Mouse (Mus musculus) heart, adult 2 months (tissue): ENCODE measurements around the gene Jtb. TPM values are rescaled to one million over a fixed set of nuclear protein-coding genes. Genes with fewer than 3 reads are reported as not detected.

ENCODE experiments used
- DNase-seq, 2 experiments: peaks; one replicate each; pipeline ENCODE4 v3.0.0; 2021
- H3K27ac ChIP-seq: fragments of 200-600 bp; 2 replicates; pipeline ENCODE4 v1.8.1; 2022
- H3K27me3 ChIP-seq: fragments of 200-500 bp; 2 replicates; pipeline ENCODE4 v1.6.1; 2012; ENCODE audit warnings: mild to moderate bottlenecking, low read length, inconsistent platforms, mixed read lengths; ENCODE audit not compliant: control insufficient read depth, insufficient read depth
- H3K36me3 ChIP-seq: fragments of 200-500 bp; 2 replicates; pipeline ENCODE4 v1.6.1; 2012; ENCODE audit warnings: low read length, inconsistent platforms; ENCODE audit not compliant: control insufficient read depth, insufficient read depth
- H3K4me1 ChIP-seq: fragments of 200-500 bp; 2 replicates; pipeline ENCODE4 v1.6.1; 2011; ENCODE audit warnings: low read length; ENCODE audit not compliant: control insufficient read depth, insufficient read depth
- H3K4me3 ChIP-seq: fragments of 200-600 bp; 2 replicates; pipeline ENCODE4 v1.8.1; 2022
- H3K79me2 ChIP-seq: fragments of 200-500 bp; replicated peaks from 2 replicates; pipeline ENCODE4 v1.6.1; 2012; ENCODE audit warnings: mild to moderate bottlenecking, inconsistent platforms, low read length, moderate library complexity, mixed read lengths; ENCODE audit not compliant: control insufficient read depth, insufficient read depth
- H3K9ac ChIP-seq: fragments of 200-500 bp; 2 replicates; pipeline ENCODE4 v1.6.1; 2012; ENCODE audit warnings: low read depth, mild to moderate bottlenecking, control low read depth, inconsistent platforms, low read length, mixed read lengths
- CTCF ChIP-seq: fragments of 200-600 bp; IDR thresholded peaks from 2 replicates; pipeline ENCODE4 v1.8.1; 2022; ENCODE audit warnings: antibody characterized with exemption, mild to moderate bottlenecking, moderate library complexity
- EP300 ChIP-seq: fragments of 200-500 bp; IDR thresholded peaks from 2 replicates; pipeline ENCODE4 v1.6.1; 2011; ENCODE audit warnings: low read depth, low read length, control low read depth; ENCODE audit not compliant: insufficient read depth
- POLR2A ChIP-seq: fragments of 200-500 bp; IDR thresholded peaks from 2 replicates; pipeline ENCODE4 v1.6.1; 2011; ENCODE audit warnings: mild to moderate bottlenecking, low read depth, low read length, control low read depth; ENCODE audit not compliant: insufficient read depth
- WGBS: fragments of 180-500 bp; shearing (Covaris S2); methylation state at CpG from one replicate; pipeline ENCODE4 v1.1.7; 2018; 5-methylcytosine and 5-hydroxymethylcytosine counted together
- intact Hi-C: fragments of 180-260 bp; cut with DNase I; formaldehyde crosslinking; loops from one replicate; pipeline ENCODE4 v1.15.1; 2025
- polyA plus RNA-seq: library from polyadenylated mRNA; depleted of rRNA; stranded (reverse); fragments of >200 nt; gene quantifications from 2 replicates; pipeline ENCODE4 v1.2.3, GENCODE M21; 2012
- total RNA-seq, 2 experiments: library from RNA; stranded (reverse); gene quantifications; 2 replicates each; pipeline ENCODE4 v1.2.3; 2021

Jtb gene
- total and polyA plus RNA-seq, 3 experiments: 36.0 to 56.6 (median 49.3) TPM

- H3K4me1 ChIP-seq: peaks cover 1% of the 10 kb centered on the region; the same call in 1 of the 2 replicates
- TF ChIP-seq EP300 (no peak), POLR2A (no peak), CTCF (no peak)
- H3K36me3 ChIP-seq: no peaks in the 10 kb centered on the region
- DNase-seq: no peak
- peak overlapping the region; percentile 35 for H3K9ac ChIP-seq
- intact Hi-C loops: loop anchor here (2.0 kb wide), 1 partner anchor 24 kb away; the partner anchor contains the start of gene Crtc2
- H3K27ac ChIP-seq: peak overlapping the region; percentile 90
- no peaks in the 10 kb centered on the region for H3K79me2 ChIP-seq
- no peaks in the 10 kb centered on the region for H3K27me3 ChIP-seq
- H3K4me3 ChIP-seq: peak overlapping the region; percentile 73
- whole genome bisulfite sequencing: 10% methylated on average over 8 of the region's 8 CpGs
Measured at GRCm38 (mm10) chr3:90231075-90231474, 322 bp upstream of the Jtb start.

- no peak for TF ChIP-seq CTCF
- no peak for TF ChIP-seq POLR2A
- TF ChIP-seq EP300: no peak
- intact Hi-C loops: no loop called here
- 87% methylated on average over 2 of the region's 2 CpGs for WGBS
Measured at GRCm38 (mm10) chr3:90241251-90241650, 9.9 kb downstream of the Jtb start.

GRCm38 (mm10) chr3:90241669-90242358, 10.4 kb downstream of the Jtb start:
- WGBS: 87% methylated on average over 10 of the region's 10 CpGs
- H3K27me3 ChIP-seq: no peaks in the 10 kb centered on the region
- no peak overlapping the region for H3K9ac ChIP-seq
- TF ChIP-seq POLR2A (no peak), CTCF (no peak), EP300 (no peak)
- DNase-seq: no peak
- peaks cover 1% of the 10 kb centered on the region; the same call in 1 of the 2 replicates for H3K4me1 ChIP-seq
- intact Hi-C loops: no loop called here
- no peak overlapping the region for H3K27ac ChIP-seq
- H3K4me3 ChIP-seq: no peak overlapping the region
- H3K36me3 ChIP-seq: no peaks in the 10 kb centered on the region
- H3K79me2 ChIP-seq: no peaks in the 10 kb centered on the region

More at GRCm38 (mm10) chr3:90241251-90241650, 9.9 kb downstream of the Jtb start:
- Histone ChIP-seq H3K36me3 (no peaks in the 10 kb centered on the region), H3K27ac (no peak overlapping the region), H3K4me3 (no peak overlapping the region), H3K79me2 (no peaks in the 10 kb centered on the region), H3K9ac (no peak overlapping the region), H3K27me3 (no peaks in the 10 kb centered on the region), H3K4me1 (peaks cover 1% of the 10 kb centered on the region; the same call in 1 of the 2 replicates)
- DNase-seq: no peak

- Histone ChIP-seq H3K4me3 (peak within 1 kb of the TSS; percentile 40), H3K4me1 (peaks cover 3% of the 10 kb centered on the region; the same call in 1 of the 2 replicates), H3K27ac (peak within 1 kb of the TSS; percentile 52; the same call in 1 of the 2 replicates), H3K9ac (no peak within 1 kb of the TSS), H3K27me3 (no peaks in the 10 kb centered on the region), H3K36me3 (no peaks in the 10 kb centered on the region), H3K79me2 (no peaks in the 10 kb centered on the region)
- TF ChIP-seq POLR2A: no peak
- no peak for TF ChIP-seq CTCF
- TF ChIP-seq EP300: no peak
- WGBS: 15% methylated on average over 19 of the region's 19 CpGs
- peak; percentile 52 to 60 for DNase-seq
- intact Hi-C loops: no loop called here
Measured at GRCm38 (mm10) chr3:90242984-90243775, 11.8 kb downstream of the Jtb start, which contains the start of gene Creb3l4. TSS of gene Creb3l4 (minus strand) at chr3:90243512.

- H3K36me3 ChIP-seq: no peaks in the 10 kb centered on the region
- H3K27me3 ChIP-seq: no peaks in the 10 kb centered on the region
- H3K4me3 ChIP-seq: no peak overlapping the region
- no peak overlapping the region for H3K27ac ChIP-seq
- DNase-seq: no peak
- no peaks in the 10 kb centered on the region for H3K79me2 ChIP-seq
- H3K4me1 ChIP-seq: peaks cover 3% of the 10 kb centered on the region; the same call in 1 of the 2 replicates
- no peak overlapping the region for H3K9ac ChIP-seq
- intact Hi-C loops: no loop called here
- TF ChIP-seq EP300 (no peak), CTCF (no peak), POLR2A (no peak)
- WGBS: 66% methylated on average over 2 of the region's 2 CpGs
Measured at GRCm38 (mm10) chr3:90245406-90245805, 14.0 kb downstream of the Jtb start.

GRCm38 (mm10) chr3:90247630-90247959, 16.2 kb downstream of the Jtb start:
- 0% methylated on average over 3 of the region's 3 CpGs for WGBS
- Histone ChIP-seq H3K4me3 (peak overlapping the region; percentile 71), H3K9ac (peak overlapping the region; percentile 79), H3K27me3 (no peaks in the 10 kb centered on the region), H3K4me1 (peaks cover 4% of the 10 kb centered on the region), H3K79me2 (no peaks in the 10 kb centered on the region), H3K36me3 (no peaks in the 10 kb centered on the region; the same call in 1 of the 2 replicates), H3K27ac (peak overlapping the region; percentile 98)
- DNase-seq: no peak
- no peak; the same call in 1 of the 2 replicates for TF ChIP-seq CTCF
- TF ChIP-seq EP300: no peak
- no peak; the same call in 1 of the 2 replicates for TF ChIP-seq POLR2A
- intact Hi-C loops: no loop called here
